Mouse (Mus musculus) spleen, postnatal 36 days (tissue): ENCODE data around the gene Tmem140.

Source experiments
- DNase-seq, 2 experiments: peaks; one replicate each; pipeline ENCODE4 v3.0.0; 2022; ENCODE audit warnings: low spot score in 2 of 2, mixed read lengths in 1 of 2

Tmem140 gene

DNA sequence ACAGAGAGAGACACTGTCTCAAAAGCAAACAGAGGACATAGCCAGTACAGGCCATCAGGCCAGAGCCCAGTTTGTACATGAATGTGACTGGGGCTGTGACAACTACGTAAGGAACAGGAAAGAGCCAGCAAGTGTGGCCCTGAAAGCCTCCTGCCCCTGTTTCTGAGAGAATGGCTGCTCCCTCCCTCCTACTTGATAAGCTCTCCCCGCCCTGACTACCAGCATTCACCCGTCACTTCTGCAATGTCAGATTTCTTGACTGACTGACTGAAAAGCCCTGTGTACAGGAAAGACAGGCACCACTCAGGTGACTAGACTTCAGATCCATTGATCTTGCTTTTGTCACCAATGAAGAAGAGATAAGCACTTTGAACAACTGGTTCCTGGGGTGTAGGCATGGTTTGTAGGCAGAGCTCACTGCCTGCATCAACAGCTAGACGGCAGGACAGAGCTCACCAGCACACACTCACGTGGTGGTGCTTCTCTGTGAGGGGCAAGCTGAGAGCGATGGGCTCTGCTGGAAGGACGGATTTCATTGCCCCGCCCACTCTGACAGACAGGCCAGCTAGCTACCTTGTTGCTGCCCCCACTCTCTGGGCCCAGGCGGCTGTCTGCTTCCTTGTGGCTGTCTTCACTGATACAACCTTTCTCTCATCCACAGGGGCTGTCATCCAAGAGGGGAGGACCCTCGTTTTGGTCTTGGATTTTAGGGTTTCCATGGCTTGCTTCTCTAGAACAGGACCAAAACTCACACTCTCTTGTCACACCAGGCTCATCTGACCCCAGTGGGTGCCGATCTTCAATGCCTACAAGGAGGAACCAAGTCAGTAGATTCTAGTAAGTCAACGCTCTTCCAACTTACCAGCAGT is 13.3 kb downstream of the Tmem140 start:
- DNase-seq: peak; percentile 56 to 66

- DNase-seq: no peak
Measured at GRCm38 (mm10) chr6:34876835-34877156, 13.8 kb downstream of the Tmem140 start.

DNA sequence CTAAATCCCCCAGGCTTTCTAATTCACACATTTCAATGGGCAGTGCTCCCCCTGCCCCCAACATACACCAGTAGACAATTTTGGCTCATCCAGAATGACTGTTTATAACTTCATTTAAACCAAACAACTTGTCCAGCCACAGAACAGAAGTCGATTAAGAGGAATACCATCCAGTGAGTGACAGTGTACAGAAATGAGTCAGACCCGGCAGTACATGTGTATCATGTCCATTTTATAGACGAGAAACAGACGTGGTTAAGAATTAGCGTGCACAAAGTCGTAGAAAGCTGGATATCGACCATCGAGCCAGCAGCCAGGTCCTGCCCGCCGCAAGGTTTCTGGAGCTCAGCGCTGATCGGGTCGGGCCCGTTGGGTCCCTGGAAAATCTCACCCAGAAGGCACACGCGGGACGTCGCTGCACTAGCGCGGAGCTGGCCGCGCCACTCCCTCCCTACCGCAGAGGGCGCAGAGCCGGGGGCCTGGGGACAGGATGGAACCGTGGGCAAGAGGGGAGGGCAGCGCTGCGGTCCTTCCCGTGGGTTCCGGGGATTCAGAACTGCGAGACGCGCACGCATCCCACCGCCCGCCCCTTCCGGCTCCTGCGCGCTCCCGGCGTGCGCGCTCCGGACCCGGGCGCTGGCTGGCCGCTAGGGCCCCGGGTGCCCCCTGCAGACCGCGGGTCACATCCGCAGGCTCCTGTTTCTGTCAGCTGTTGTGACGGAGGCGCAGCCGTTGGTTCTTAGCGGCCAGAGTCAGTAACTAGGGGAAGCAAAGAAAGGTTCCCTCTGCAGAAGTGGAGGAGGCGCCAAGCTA is 14.8 kb downstream of the Tmem140 start, which contains the start of gene Cyren:
Gene Cyren (minus strand): TSS at position 552 of the 813 bp plus-strand sequence.
- DNase-seq: peak; percentile 92 to 93

GRCm38 (mm10) chr6:34879101-34879740 is 16.3 kb downstream of the Tmem140 start:
- no peak for DNase-seq

- DNase-seq: peak; percentile 46 to 57
Measured at GRCm38 (mm10) chr6:34879911-34880475, 17.0 kb downstream of the Tmem140 start.

DNA sequence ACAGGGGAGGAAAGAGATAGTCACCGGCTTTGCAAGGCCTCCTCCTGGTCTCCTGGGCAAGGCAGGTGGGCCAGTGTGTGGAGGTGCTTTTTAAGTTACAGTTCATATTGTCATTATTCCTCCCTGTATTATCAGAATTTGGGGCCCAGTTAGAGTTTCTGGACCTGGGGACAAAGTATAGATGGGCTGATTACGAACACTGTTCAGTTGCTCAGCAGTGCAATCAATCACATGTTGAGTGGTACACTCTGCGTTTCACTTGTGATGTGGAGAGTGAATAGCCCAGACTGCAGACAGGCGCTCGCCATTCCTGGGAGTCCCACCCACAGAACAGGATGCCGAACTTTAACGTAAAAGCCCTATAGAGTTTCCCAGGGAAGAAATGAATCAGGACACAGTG is 21.8 kb downstream of the Tmem140 start:
- DNase-seq: no peak

DNA sequence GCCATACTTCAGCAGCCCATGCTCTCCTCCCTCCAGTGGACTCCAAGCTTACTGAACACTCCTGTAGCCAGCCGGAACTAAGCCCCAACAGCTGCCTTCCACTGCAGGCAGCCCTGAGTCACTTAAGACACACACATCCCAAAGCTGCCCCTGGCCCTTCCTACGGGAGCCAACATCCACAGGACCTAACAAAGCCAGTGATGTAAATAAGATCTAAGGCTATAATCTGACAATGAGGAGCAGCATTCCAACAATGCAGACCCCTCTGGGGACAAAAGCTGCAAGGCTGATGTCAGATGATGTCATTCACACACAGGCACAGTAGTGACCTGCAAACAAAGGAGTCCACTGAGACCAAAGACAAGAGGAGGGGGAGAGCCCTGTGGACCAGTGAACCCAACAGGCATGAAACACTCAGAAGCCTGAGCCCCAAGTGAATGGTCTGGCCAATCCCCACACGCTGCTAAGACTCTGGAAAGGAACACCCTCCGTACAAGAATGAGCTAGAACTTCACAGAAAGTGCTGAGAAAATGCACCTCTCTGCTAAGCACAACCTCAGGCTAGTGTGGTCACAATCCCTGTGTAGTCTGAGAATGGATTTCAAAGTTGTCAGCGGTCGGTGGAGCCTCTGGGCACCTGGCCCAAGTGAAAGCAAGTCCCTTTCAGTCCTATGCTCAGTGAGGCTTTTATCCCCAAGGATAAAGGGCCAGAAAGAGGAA is 24.3 kb downstream of the Tmem140 start:
- DNase-seq: no peak

DNA sequence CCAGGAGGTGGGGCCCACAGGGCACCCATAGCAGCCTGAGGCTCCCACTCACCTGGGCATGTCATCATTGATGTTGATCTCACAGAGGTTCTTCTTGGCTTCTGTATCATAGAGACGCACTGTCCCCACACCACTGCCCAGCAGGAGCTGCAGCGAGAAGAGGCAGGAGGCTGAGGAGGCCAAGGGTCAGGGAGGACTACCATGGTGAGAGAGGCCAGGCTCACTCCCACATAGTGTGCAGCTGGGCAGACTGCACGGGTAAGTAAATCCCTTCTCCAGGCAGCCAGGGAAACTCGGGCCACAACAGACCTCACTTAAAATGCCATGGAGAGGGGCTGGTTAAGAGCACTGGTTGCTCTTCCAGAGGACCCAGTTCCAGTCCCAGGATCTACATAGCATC is 26.2 kb downstream of the Tmem140 start:
- no peak for DNase-seq

DNA sequence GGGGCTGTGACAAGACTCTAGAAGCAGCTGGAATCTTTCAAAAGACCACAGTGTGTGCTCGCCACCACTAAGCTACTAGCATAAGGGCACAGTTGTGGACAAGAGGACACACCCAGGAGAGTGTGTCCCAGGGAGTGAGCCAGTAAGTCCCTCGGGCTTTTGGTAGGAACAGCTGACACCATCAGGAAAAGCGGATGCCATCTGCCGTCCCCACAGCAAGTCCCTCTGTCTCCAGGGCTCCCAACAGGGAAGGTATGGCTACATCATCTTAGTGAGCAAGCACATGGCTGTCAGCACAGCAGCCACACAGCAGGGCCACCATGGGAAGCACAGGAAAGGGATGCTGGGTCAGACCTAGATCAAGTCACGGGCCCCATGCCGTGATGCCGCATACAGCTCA is 32.6 kb downstream of the Tmem140 start:
- no peak for DNase-seq

DNA sequence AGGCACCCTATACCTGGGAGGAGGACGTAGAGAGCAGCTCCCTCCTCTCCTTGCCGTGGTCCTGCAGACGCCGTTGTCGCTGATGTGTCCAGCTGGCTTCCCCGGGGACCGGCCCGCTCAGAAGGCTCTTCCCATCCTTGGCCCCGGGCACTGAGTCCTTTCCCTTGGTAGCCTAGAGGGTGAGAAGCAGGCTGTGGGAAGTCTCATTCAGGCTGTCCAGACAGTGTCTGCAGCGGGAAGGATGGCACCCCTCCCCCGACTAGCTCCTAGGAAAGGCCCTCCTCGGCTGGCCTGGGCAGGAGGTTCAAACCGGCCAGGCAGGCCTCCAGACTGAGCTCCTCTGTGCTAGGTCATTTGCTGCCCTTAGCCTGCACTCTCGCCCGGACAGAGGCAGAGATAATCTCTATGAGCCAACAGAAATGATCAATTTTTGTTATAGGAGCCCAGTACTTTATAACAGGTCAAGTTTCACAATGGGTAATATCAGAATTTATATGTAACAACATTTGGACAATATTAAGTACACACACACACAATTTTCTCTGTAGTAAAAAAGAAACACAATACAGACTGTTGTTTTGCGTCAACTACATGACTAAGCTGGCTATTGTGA is 33.3 kb downstream of the Tmem140 start:
- no peak for DNase-seq

GRCm38 (mm10) chr6:34899127-34899526 is 36.2 kb downstream of the Tmem140 start:
- no peak for DNase-seq

GRCm38 (mm10) chr6:34900990-34901389 is 38.0 kb downstream of the Tmem140 start:
- DNase-seq: no peak

DNA sequence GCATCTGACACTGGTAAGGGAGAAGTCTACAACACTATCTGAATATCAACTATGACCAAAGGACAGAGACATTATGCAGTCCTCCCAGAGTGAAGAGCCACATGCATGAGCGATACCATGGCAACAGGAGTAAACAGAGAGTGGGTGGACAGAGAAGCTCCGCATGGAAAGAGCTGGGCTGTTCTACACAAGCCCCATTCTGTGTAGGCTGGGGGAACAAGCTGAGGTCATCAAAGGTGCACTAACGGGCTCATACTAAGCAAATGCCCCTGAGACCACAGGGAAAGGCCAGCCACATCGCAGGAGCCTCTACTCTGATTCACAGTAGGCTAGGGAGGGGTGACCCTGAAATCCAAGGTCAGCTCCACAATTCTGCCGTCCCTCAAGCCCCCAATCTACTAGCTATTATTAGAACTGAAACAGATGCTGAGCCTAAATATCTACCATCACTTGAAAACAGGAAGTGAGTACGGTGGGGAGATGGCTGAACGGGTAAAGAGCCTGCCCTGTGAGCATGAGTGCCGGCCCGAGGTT is 39.0 kb downstream of the Tmem140 start:
- peak; percentile 57 to 69 for DNase-seq

GRCm38 (mm10) chr6:34902578-34902977 is 39.6 kb downstream of the Tmem140 start:
- DNase-seq: peak in 1 of 2 experiments; percentile 36

DNA sequence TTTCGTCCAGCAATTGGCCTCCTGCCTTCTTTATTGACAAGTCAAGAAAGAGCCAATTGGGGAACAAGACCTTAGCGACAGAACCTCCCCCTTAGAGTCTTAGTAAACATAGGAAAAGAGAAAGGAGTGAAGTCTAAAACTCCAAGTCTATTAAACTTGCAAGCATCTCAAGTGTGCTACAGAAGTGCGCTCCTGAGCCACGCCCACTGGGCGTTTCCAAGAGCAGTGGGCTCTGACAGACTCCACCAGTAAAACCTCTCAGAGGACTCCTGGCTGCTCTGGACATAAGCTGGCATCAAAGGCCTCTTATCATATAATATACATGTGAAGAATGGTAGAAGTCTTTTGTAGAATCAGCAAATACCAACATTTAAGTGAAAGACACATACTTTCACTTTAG is 40.5 kb downstream of the Tmem140 start:
- no peak for DNase-seq

DNA sequence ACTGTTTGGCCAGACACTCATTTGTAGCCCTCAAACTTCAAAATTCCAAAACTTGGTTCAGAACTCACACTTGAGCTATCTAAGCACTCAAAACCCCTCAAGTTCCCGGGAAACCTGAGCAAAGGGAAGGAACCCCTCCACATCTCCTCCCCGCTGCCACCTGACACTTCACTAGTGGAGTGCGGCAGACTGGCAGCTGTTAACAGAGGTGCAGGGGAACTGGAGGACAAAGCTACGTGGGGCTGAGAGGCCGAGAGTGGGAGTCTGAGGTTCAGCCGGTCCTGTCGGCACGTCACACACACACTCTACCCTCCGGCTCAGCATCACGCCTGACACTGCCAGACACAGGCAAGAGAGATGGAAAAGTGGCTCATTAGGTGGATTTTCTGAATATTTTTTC is 40.9 kb downstream of the Tmem140 start:
- no peak for DNase-seq

- DNase-seq: no peak
Measured at GRCm38 (mm10) chr6:34904361-34904760, 41.4 kb downstream of the Tmem140 start.

DNA sequence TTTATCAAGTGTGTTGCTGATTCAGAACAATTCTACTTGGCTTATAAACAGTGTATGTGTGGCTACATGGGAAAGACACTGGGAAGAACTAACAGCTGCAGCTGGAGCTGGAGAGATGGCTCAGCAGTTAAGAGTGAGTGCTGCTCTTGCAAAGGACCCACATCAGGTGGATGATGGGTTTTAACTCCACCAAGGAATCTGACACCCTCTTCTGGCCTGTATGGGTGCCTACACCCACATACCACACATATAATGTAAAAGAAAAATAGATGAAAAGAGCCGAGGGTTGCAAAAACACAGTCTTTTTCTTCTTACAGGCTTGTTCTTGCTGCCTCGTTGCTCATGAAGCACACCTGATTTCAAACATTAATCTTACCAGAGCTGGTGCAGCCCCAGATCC is 43.2 kb downstream of the Tmem140 start:
- no peak for DNase-seq

- no peak for DNase-seq
Measured at GRCm38 (mm10) chr6:34906661-34907060, 43.7 kb downstream of the Tmem140 start.

DNA sequence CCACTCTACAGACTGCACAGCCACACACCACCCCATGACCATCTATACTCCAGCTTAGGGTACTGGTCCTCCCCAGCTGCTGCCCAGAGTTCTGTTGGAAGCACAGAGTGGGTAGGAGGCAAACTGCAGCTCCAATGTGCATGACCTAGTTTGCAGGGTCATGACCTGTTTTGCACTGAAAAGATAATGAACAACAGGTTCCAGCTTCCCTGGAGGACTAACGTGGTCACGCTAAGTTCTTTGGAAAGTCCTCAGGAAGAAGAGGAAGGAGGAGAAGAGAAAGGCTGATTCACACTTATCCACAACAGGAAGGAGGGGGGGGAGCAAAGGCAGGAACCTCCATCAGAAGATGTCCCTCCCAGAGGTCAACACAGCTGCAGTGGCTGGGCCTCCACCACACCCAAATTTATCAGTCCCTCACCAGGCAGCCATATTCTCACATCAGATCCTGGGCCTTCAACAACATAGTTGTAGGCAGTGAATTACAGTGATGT is 44.2 kb downstream of the Tmem140 start:
- DNase-seq: peak; percentile 40 to 67
